Comparison of ENCODE assay signal across 9 mouse cellular contexts in the genomic region with DNA sequence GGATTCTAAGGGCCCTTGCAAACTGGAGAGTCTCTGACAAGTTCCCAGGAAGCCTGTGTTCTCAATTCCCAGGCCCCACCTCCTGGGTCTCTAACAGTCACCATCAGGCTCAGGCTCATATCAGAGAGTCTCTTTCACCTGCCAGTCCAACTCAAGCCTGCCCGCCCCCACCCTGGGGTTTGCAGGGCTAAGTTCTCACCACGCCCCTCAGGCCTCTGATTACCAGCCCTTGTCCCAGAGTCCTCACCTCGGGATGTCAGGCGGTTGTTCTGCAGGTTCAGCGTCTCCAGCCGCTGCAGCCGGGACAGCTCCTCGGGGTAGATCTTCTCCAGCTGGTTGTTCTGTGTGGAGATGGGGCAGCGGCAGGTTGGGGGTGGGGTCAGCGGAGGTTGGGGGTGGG. TPM values are rescaled to one million over a fixed set of nuclear protein-coding genes. Genes with fewer than 3 reads are reported as not detected.
DNase-seq lines count a peak whose midpoint lies in the region; ATAC-seq and TF ChIP-seq lines count a peak whose summit lies in the region.
"Had no signal": no experiment of that assay in that cellular context is flagged by ENCODE, and none has a peak within 500 bp of the region (broad histone marks: within the 10 kb centered on the region; RNA-seq: fewer than 3 reads in every experiment).

No protein-coding gene starts in this region.

- TF ChIP-seq CTCF in kidney, postnatal 0 days (IDR thresholded peaks at IDR 0.05; ENCODE audit: low read depth): no peak
- TF ChIP-seq CTCF in lung, postnatal 0 days (IDR thresholded peaks at IDR 0.05): no peak

- 1% methylated on average over 10 of the region's 10 CpGs for WGBS in forebrain, embryonic 10.5 days
- 6% methylated on average over 10 of the region's 10 CpGs for WGBS in forebrain, embryonic 16.5 days
- 3% methylated on average over 10 of the region's 10 CpGs for WGBS in embryonic facial prominence, embryonic 11.5 days
- WGBS in kidney, postnatal 0 days: 12% methylated on average over 10 of the region's 10 CpGs
- 14% methylated on average over 10 of the region's 10 CpGs for WGBS in lung, postnatal 0 days

- H3K27me3 ChIP-seq in forebrain, embryonic 10.5 days (ENCODE audit: poor library complexity, severe bottlenecking): peaks cover 58% of the 10 kb centered on the region
- H3K27me3 ChIP-seq in forebrain, embryonic 16.5 days (replicated peaks; ENCODE audit: control insufficient read depth, insufficient read depth, low read length): peaks cover 6% of the 10 kb centered on the region
- H3K27me3 ChIP-seq in embryonic facial prominence, embryonic 11.5 days (ENCODE audit: control insufficient read depth, insufficient read depth, low read length): peaks cover 2% of the 10 kb centered on the region; the same call in 1 of the 2 replicates
- peaks cover 1% of the 10 kb centered on the region; the same call in 1 of the 2 replicates for H3K27me3 ChIP-seq in kidney, postnatal 0 days (ENCODE audit: insufficient read depth, low read length)
- peaks cover 3% of the 10 kb centered on the region; the same call in 1 of the 2 replicates for H3K27me3 ChIP-seq in lung, postnatal 0 days (replicated peaks; ENCODE audit: insufficient read depth, low read length)

- 0 out of 2 replicates have a peak, but pooled peaks have one; percentile 19 for TF ChIP-seq EP300 in lung, postnatal 0 days (IDR thresholded peaks at IDR 0.05)

- ATAC-seq in forebrain, embryonic 16.5 days: no peak
- ATAC-seq in embryonic facial prominence, embryonic 11.5 days (replicated peaks; ENCODE audit: insufficient number of reproducible peaks, low FRiP score, low TSS enrichment, low read depth): no peak; the same call in 1 of the 2 replicates
- ATAC-seq in kidney, postnatal 0 days (replicated peaks; ENCODE audit: low FRiP score, low read depth): peak; percentile 79
- ATAC-seq in lung, postnatal 0 days: peak; percentile 92

- peak overlapping the region; percentile 32 for H3K4me3 ChIP-seq in forebrain, embryonic 10.5 days
- H3K4me3 ChIP-seq in forebrain, embryonic 16.5 days (replicated peaks; ENCODE audit: low read length): no peak overlapping the region
- H3K4me3 ChIP-seq in embryonic facial prominence, embryonic 11.5 days (ENCODE audit: low read depth, low read length): no peak overlapping the region
- no peak overlapping the region for H3K4me3 ChIP-seq in kidney, postnatal 0 days (replicated peaks; ENCODE audit: low read depth, low read length)
- H3K4me3 ChIP-seq in lung, postnatal 0 days (ENCODE audit: low read depth, low read length): no peak overlapping the region
- H3K4me3 ChIP-seq: myocyte had no signal

- H3K4me1 ChIP-seq in forebrain, embryonic 10.5 days: peaks cover 17% of the 10 kb centered on the region
- no peaks in the 10 kb centered on the region for H3K4me1 ChIP-seq in forebrain, embryonic 16.5 days (replicated peaks; ENCODE audit: control insufficient read depth, insufficient read depth, low read length)
- H3K4me1 ChIP-seq in embryonic facial prominence, embryonic 11.5 days (ENCODE audit: control insufficient read depth, insufficient read depth, low read length): no peaks in the 10 kb centered on the region
- peaks cover 3% of the 10 kb centered on the region; the same call in 1 of the 2 replicates for H3K4me1 ChIP-seq in kidney, postnatal 0 days (replicated peaks; ENCODE audit: insufficient read depth, low read length)
- no peaks in the 10 kb centered on the region for H3K4me1 ChIP-seq in lung, postnatal 0 days (ENCODE audit: insufficient read depth, low read depth, low read length)

- no peak for DNase-seq in forebrain, embryonic 10.5 days (ENCODE audit: extremely low spot score, low spot score)
- DNase-seq in embryonic facial prominence, embryonic 11.5 days (ENCODE audit: low spot score): peak; percentile 51
- peak; percentile 42 for DNase-seq in kidney, postnatal 0 days (ENCODE audit: low spot score)
- DNase-seq in lung, postnatal 0 days (ENCODE audit: low spot score): peak; percentile 87
- no peak for DNase-seq in cerebellum, adult 11 months
- no peak for DNase-seq in cerebellum, adult 11-12 months
- no peak for DNase-seq in right cerebral cortex, postnatal 36 days (ENCODE audit: low spot score in 2 of 2)

- H3K27ac ChIP-seq in forebrain, embryonic 10.5 days: peak overlapping the region; percentile 48; the same call in 1 of the 2 replicates
- H3K27ac ChIP-seq in forebrain, embryonic 16.5 days (ENCODE audit: low read length): no peak overlapping the region
- no peak overlapping the region for H3K27ac ChIP-seq in embryonic facial prominence, embryonic 11.5 days (replicated peaks; ENCODE audit: low read depth, low read length)
- peak overlapping the region; percentile 9; the same call in 1 of the 2 replicates for H3K27ac ChIP-seq in kidney, postnatal 0 days
- H3K27ac ChIP-seq in lung, postnatal 0 days (ENCODE audit: low read length): no peak overlapping the region

- no peaks in the 10 kb centered on the region for H3K36me3 ChIP-seq in forebrain, embryonic 10.5 days (replicated peaks)
- no peaks in the 10 kb centered on the region for H3K36me3 ChIP-seq in forebrain, embryonic 16.5 days (ENCODE audit: control insufficient read depth, insufficient read depth)
- no peaks in the 10 kb centered on the region for H3K36me3 ChIP-seq in embryonic facial prominence, embryonic 11.5 days (replicated peaks; ENCODE audit: control insufficient read depth, insufficient read depth, low read depth, low read length)
- H3K36me3 ChIP-seq in kidney, postnatal 0 days (ENCODE audit: insufficient read depth, low read length): no peaks in the 10 kb centered on the region
- H3K36me3 ChIP-seq in lung, postnatal 0 days (ENCODE audit: insufficient read depth, low read length): no peaks in the 10 kb centered on the region

- H3K4me2 ChIP-seq in forebrain, embryonic 16.5 days (ENCODE audit: low read length): no peak overlapping the region
- peak overlapping the region; percentile 16; the same call in 1 of the 2 replicates for H3K4me2 ChIP-seq in embryonic facial prominence, embryonic 11.5 days (ENCODE audit: low read depth, low read length)
- H3K4me2 ChIP-seq in kidney, postnatal 0 days (ENCODE audit: low read length): 0 out of 2 replicates have a peak overlapping the region, but pooled peaks have one; percentile 13
- H3K4me2 ChIP-seq in lung, postnatal 0 days (replicated peaks; ENCODE audit: low read depth, low read length): no peak overlapping the region

- no peaks in the 10 kb centered on the region for H3K9me3 ChIP-seq in forebrain, embryonic 10.5 days
- H3K9me3 ChIP-seq in forebrain, embryonic 16.5 days (ENCODE audit: control insufficient read depth, low read length): no peaks in the 10 kb centered on the region
- H3K9me3 ChIP-seq in embryonic facial prominence, embryonic 11.5 days (replicated peaks; ENCODE audit: control insufficient read depth, low read length): no peaks in the 10 kb centered on the region
- no peaks in the 10 kb centered on the region for H3K9me3 ChIP-seq in kidney, postnatal 0 days (replicated peaks; ENCODE audit: low read length)
- H3K9me3 ChIP-seq in lung, postnatal 0 days (ENCODE audit: low read length): no peaks in the 10 kb centered on the region

- H3K9ac ChIP-seq in forebrain, embryonic 16.5 days (replicated peaks; ENCODE audit: low read depth, low read length): no peak overlapping the region
- no peak overlapping the region for H3K9ac ChIP-seq in embryonic facial prominence, embryonic 11.5 days (replicated peaks; ENCODE audit: low read length)
- no peak overlapping the region for H3K9ac ChIP-seq in kidney, postnatal 0 days (ENCODE audit: low read depth, low read length)
- H3K9ac ChIP-seq in lung, postnatal 0 days (replicated peaks; ENCODE audit: low read depth): no peak overlapping the region

RNA-seq across cellular contexts. Expression of gene Slc1a7, which starts 57.1 kb away (rescaled TPM):
- 0.06 TPM in 1 of 2 replicates, not detected in the other for polyA plus RNA-seq in forebrain, embryonic 10.5 days (2016; fragmentation: Nextera tagmentation; extraction: Ambion mirVana)
- polyA plus RNA-seq in forebrain, embryonic 16.5 days (2015; fragmentation: Nextera tagmentation; extraction: Ambion mirVana): not detected in 2 replicates
- 0.11 TPM in 1 of 2 replicates, not detected in the other for polyA plus RNA-seq in embryonic facial prominence, embryonic 11.5 days (2014; fragmentation: Nextera tagmentation; extraction: Ambion mirVana)
- polyA plus RNA-seq in kidney, postnatal 0 days (2015; fragmentation: Nextera tagmentation; extraction: Ambion mirVana): 0.05 TPM in 1 of 2 replicates, not detected in the other
- 0.17 and 0.48 TPM in 2 replicates for polyA plus RNA-seq in lung, postnatal 0 days (2015; fragmentation: Nextera tagmentation; extraction: Ambion mirVana)

Comparison
In these comparisons a context has a peak if more than half of its experiments do, and no peak if none do; other contexts are left out.
1. H3K27ac ChIP-seq: peak in forebrain, embryonic 10.5 days (single experiment) and kidney, postnatal 0 days (single experiment); none in forebrain, embryonic 16.5 days (single experiment), embryonic facial prominence, embryonic 11.5 days (single experiment) and lung, postnatal 0 days (single experiment).
2. DNase-seq: peak in embryonic facial prominence, embryonic 11.5 days (single experiment), kidney, postnatal 0 days (single experiment) and lung, postnatal 0 days (single experiment); none in forebrain, embryonic 10.5 days (single experiment), cerebellum, adult 11 months (single experiment), cerebellum, adult 11-12 months (single experiment) and right cerebral cortex, postnatal 36 days (0 of 2).
3. ATAC-seq: peak in kidney, postnatal 0 days (single experiment) and lung, postnatal 0 days (single experiment); none in forebrain, embryonic 16.5 days (single experiment) and embryonic facial prominence, embryonic 11.5 days (single experiment).
4. H3K4me2 ChIP-seq: peak in embryonic facial prominence, embryonic 11.5 days (single experiment) and kidney, postnatal 0 days (single experiment); none in forebrain, embryonic 16.5 days (single experiment) and lung, postnatal 0 days (single experiment).